Mouse (Mus musculus): ENCODE measurements at regions not wholly inside any gene's neighbourhood (a gene's known extent, or its start where the extent isn't known, plus 50 kb on each side); places are given as distances from the start of the nearest gene placed in this dataset.

DNA sequence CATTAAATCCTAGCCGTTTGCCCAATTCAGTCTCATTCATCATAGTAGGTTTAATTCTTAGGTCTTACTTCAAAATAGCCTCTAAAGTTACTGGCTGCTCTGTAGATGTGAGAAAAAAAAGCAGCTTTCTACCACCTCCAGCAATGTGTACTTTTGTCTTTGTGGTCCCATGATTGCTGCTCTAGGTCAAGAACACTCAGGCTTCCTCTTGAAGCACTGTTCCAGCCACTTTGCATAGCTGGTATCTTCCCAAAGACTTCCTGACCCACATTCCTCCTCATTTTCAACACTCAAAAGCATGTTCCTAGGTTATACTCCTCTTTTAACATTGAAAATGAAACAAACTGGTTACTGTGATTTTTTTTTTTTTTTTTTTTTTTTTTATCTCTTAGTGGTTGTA is 973.2 kb downstream of the Ttll7 start:
- no peaks in the 10 kb centered on the region for H3K4me1 ChIP-seq (ENCODE audit: control insufficient read depth, insufficient read depth, low read length)
- H3K27ac ChIP-seq (ENCODE audit: insufficient read depth, low read depth, low read length), result no peak overlapping the region
- no peak overlapping the region for H3K4me3 ChIP-seq (ENCODE audit: insufficient read depth, low read length)
- TF ChIP-seq POLR2A (IDR thresholded peaks at IDR 0.05; ENCODE audit: borderline replicate concordance, low read depth, low read length), result no peak
- no peak for TF ChIP-seq CTCF (IDR thresholded peaks at IDR 0.05; ENCODE audit: low read depth, low read length)

DNA sequence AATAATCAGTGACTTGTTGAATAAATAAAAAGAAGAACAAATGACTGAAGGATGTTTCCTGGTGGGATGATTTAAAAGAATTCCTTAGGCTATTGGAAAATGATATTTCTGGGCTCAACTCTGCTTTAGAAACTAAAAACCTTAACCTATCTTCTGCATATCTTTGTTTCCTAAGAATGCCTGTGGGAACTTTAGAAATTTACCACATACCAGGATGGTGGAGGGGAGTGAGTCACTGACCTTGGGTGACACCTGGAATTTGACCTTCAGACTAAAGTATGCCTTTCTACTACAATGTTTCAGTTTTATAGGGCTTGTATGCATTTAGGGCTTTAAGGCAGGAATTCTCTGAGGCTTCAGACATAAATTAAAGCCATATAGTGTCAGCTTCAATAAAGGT is 972.3 kb downstream of the Ttll7 start:
- no peak for TF ChIP-seq CTCF (IDR thresholded peaks at IDR 0.05; ENCODE audit: low read depth, low read length)
- no peak for TF ChIP-seq POLR2A (IDR thresholded peaks at IDR 0.05; ENCODE audit: borderline replicate concordance, low read depth, low read length)
- Histone ChIP-seq H3K27ac (ENCODE audit: insufficient read depth, low read depth, low read length) (no peak overlapping the region), H3K4me1 (ENCODE audit: control insufficient read depth, insufficient read depth, low read length) (no peaks in the 10 kb centered on the region), H3K4me3 (ENCODE audit: insufficient read depth, low read length) (no peak overlapping the region)

DNA sequence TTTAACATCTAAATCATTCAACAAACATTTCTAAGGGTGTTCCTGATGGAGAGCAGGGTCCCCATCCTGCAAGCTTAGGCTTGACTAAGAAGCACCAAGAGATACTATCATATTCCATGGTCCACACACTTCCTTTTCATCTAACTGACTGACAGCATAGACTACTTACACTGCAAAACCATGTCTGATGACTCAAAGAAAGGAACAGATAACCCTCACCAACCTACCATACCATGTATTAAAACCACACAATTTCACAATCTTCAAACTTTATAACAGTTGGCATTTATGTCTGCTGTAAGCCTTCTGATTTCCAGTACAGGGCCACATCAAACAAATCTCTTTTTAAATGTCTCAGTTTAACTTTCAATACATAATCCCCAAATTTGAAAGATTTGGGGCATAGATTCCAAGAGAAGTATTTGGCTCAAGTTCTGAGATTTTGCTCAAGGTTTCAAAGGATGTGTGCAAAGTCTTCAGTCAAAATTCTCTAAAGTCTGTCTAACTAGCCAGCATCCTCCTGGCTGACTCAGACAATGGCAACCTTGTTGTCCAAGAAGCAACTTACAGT is 962.0 kb downstream of the Ttll7 start:
- no peaks in the 10 kb centered on the region for H3K4me1 ChIP-seq (ENCODE audit: control insufficient read depth, insufficient read depth, low read length)
- no peak overlapping the region for H3K27ac ChIP-seq (ENCODE audit: insufficient read depth, low read depth, low read length)
- TF ChIP-seq POLR2A (IDR thresholded peaks at IDR 0.05; ENCODE audit: borderline replicate concordance, low read depth, low read length) (no peak), CTCF (IDR thresholded peaks at IDR 0.05; ENCODE audit: low read depth, low read length) (no peak)
- no peak overlapping the region for H3K4me3 ChIP-seq (ENCODE audit: insufficient read depth, low read length)

DNA sequence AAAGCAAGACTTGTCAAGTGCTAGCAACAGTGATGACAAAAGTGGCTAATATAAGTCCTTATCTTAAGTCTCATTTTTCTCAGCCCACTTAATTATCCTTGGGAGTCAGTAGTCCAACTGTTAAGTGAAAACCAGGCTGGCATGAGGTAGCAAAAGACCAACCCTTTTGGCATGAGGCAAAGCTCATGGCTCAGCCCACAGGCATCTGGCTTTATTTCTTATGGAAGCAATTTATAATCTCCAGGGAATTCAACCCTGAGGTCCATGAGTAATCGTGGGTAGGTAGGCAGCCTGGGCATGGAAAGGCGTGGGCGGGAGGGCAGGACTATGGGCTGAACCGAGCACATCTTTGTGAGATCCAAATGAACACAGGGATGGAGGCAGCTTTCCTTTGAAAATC is 950.4 kb downstream of the Ttll7 start:
- no peaks in the 10 kb centered on the region for H3K4me1 ChIP-seq (ENCODE audit: control insufficient read depth, insufficient read depth, low read length)
- H3K4me3 ChIP-seq (ENCODE audit: insufficient read depth, low read length), result no peak overlapping the region
- H3K27ac ChIP-seq (ENCODE audit: insufficient read depth, low read depth, low read length), result no peak overlapping the region
- no peak for TF ChIP-seq POLR2A (IDR thresholded peaks at IDR 0.05; ENCODE audit: borderline replicate concordance, low read depth, low read length)
- TF ChIP-seq CTCF (IDR thresholded peaks at IDR 0.05; ENCODE audit: low read depth, low read length), result no peak

DNA sequence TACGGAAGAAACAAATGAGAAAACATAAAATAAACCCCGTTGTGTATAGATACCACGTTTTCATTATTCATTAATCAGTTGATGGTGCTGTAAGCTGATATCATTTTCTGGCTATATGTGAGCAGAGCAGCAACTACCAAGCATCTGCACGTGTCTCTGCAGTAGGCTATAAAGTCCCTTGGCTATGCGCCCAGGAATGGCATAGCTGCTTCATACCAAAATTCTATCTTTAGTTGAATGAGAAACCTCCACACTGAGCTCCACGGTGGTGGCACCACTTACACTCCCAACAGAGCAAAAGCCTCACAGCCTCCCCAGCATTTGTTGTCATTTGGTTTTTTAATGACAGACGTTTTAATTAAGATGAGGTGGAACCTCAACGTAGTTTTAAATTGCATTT is 944.4 kb downstream of the Ttll7 start:
- no peak overlapping the region for H3K4me3 ChIP-seq (ENCODE audit: insufficient read depth, low read length)
- H3K27ac ChIP-seq (ENCODE audit: insufficient read depth, low read depth, low read length), result no peak overlapping the region
- TF ChIP-seq POLR2A (IDR thresholded peaks at IDR 0.05; ENCODE audit: borderline replicate concordance, low read depth, low read length) (no peak), CTCF (IDR thresholded peaks at IDR 0.05; ENCODE audit: low read depth, low read length) (no peak)
- H3K4me1 ChIP-seq (ENCODE audit: control insufficient read depth, insufficient read depth, low read length), result no peaks in the 10 kb centered on the region

DNA sequence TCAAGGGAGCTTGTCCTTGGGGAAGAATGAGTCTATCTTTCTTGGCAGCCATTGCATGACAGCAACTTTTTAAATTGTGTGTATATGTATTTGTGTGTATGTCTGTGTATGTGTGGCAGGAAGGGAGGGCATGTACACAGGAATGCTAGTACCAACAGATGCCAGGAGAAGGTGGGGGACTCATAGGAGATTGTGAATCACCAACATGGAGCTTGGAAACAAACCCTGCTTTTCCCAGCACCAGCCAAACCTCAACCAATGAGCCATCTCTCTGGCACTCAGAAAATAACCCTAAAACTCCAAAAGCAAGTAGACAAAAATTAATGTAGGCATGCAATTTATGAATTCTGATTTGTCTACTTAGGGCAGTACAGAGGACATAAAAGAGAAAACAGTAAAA is 942.9 kb downstream of the Ttll7 start:
- Histone ChIP-seq H3K4me3 (ENCODE audit: insufficient read depth, low read length) (no peak overlapping the region), H3K27ac (ENCODE audit: insufficient read depth, low read depth, low read length) (no peak overlapping the region), H3K4me1 (ENCODE audit: control insufficient read depth, insufficient read depth, low read length) (no peaks in the 10 kb centered on the region)
- TF ChIP-seq CTCF (IDR thresholded peaks at IDR 0.05; ENCODE audit: low read depth, low read length) (no peak), POLR2A (IDR thresholded peaks at IDR 0.05; ENCODE audit: borderline replicate concordance, low read depth, low read length) (no peak)

GRCm38 (mm10) chr3:147786555-147786954 is 934.4 kb downstream of the Ttll7 start:
- TF ChIP-seq POLR2A (IDR thresholded peaks at IDR 0.05; ENCODE audit: borderline replicate concordance, low read depth, low read length) (no peak), CTCF (IDR thresholded peaks at IDR 0.05; ENCODE audit: low read depth, low read length) (no peak)

GRCm38 (mm10) chr3:147750842-147751191 is 898.6 kb downstream of the Ttll7 start:
- H3K4me3 ChIP-seq (ENCODE audit: insufficient read depth, low read length), result no peak overlapping the region
- TF ChIP-seq CTCF (IDR thresholded peaks at IDR 0.05; ENCODE audit: low read depth, low read length) (no peak), POLR2A (IDR thresholded peaks at IDR 0.05; ENCODE audit: borderline replicate concordance, low read depth, low read length) (no peak)
- H3K27ac ChIP-seq (ENCODE audit: insufficient read depth, low read depth, low read length), result no peak overlapping the region
- no peaks in the 10 kb centered on the region for H3K4me1 ChIP-seq (ENCODE audit: control insufficient read depth, insufficient read depth, low read length)

More at GRCm38 (mm10) chr3:147786555-147786954, 934.4 kb downstream of the Ttll7 start:
- Histone ChIP-seq H3K4me3 (ENCODE audit: insufficient read depth, low read length) (no peak overlapping the region), H3K27ac (ENCODE audit: insufficient read depth, low read depth, low read length) (no peak overlapping the region), H3K4me1 (ENCODE audit: control insufficient read depth, insufficient read depth, low read length) (no peaks in the 10 kb centered on the region)

GRCm38 (mm10) chr3:147749939-147750841 is 898.0 kb downstream of the Ttll7 start:
- Histone ChIP-seq H3K4me3 (ENCODE audit: insufficient read depth, low read length) (no peak overlapping the region), H3K4me1 (ENCODE audit: control insufficient read depth, insufficient read depth, low read length) (no peaks in the 10 kb centered on the region), H3K27ac (ENCODE audit: insufficient read depth, low read depth, low read length) (no peak overlapping the region)
- TF ChIP-seq CTCF (IDR thresholded peaks at IDR 0.05; ENCODE audit: low read depth, low read length) (no peak), POLR2A (IDR thresholded peaks at IDR 0.05; ENCODE audit: borderline replicate concordance, low read depth, low read length) (no peak)

DNA sequence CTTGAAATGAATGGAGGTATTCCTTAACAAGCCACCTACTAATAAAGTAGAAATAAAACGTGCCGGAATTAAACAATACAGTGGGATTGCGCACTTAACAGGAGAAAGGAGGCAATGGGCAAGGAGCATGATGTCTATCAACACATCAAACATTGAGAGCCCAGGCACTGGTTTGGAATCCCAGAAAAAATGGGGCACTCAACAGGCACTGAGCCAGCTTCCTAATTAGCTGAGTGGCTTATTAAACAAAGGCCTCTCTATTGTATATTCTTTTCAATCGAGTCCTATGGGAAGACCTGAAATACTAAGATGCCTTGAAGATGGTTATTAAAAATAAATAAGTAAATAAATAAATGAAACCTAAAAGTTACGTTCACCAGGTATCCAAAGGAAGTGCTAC is 897.3 kb downstream of the Ttll7 start:
- TF ChIP-seq CTCF (IDR thresholded peaks at IDR 0.05; ENCODE audit: low read depth, low read length) (no peak), POLR2A (IDR thresholded peaks at IDR 0.05; ENCODE audit: borderline replicate concordance, low read depth, low read length) (no peak)
- Histone ChIP-seq H3K4me3 (ENCODE audit: insufficient read depth, low read length) (no peak overlapping the region), H3K4me1 (ENCODE audit: control insufficient read depth, insufficient read depth, low read length) (no peaks in the 10 kb centered on the region), H3K27ac (ENCODE audit: insufficient read depth, low read depth, low read length) (no peak overlapping the region)
